Mouse (Mus musculus) liver, adult (tissue): ENCODE measurements at regions not wholly inside any gene's neighbourhood (a gene's known extent, or its start where the extent isn't known, plus 50 kb on each side); places are given as distances from the start of the nearest gene placed in this dataset.

Experiments
- GATA4 ChIP-seq: IDR thresholded peaks from 2 replicates; pipeline ENCODE4 v1.6.1; 2014; ENCODE audit warnings: mild to moderate bottlenecking, low read length; ENCODE audit not compliant: insufficient replicate concordance

- no peak for TF ChIP-seq GATA4
These were observed 89.9 kb upstream of the Mef2a start for GRCm38 (mm10) chr7:67462591-67462990.

DNA sequence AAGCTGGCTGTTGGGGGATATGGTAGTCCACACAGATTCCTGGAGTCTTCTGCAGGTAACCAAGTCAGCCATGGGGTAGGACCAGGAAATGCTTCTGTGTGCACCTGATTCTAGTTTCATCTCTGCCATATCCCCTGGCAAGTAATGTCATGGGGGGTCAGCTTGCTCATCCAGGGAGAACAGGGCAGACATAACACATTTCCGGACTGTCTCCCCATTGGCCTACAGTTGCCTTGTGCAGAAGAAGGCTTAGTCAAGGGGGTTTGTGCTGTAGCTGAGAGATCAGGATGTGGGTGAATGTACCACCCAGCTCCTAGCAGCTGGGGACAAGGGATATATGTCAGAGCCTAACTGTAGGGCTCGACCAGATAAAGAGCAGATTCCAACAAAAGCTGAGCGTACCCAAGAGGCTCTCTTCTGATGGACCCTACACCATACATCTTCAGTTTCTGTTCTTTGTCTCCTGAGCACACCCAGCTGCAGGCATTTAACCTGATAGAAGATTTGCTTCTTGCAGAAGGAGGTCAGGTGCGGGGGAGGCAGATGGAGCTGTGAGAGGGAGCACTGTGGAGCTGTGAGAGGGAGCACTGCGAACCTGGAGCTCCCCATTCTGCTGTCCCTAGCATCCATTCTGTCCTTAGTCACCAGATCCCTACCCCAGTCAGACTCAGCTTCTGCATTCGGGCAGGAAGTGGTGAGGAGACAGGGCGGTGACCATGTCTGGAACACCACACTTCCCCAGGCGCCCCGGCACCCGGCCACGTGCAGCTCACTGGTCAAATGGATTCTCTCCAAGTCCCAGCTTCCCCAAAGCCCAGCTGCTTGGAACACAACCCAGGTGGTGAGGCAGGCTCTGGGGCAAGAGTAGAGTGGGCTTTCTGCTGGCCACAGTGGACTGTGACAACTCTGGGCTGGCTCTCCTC lies 88.9 kb upstream of the Mef2a start:
- peak; percentile 42; the same call in 1 of the 2 replicates for TF ChIP-seq GATA4

- TF ChIP-seq GATA4 = peak; percentile 57; the same call in 1 of the 2 replicates
These were observed 87.2 kb upstream of the Mef2a start for GRCm38 (mm10) chr7:67459810-67460209.

DNA sequence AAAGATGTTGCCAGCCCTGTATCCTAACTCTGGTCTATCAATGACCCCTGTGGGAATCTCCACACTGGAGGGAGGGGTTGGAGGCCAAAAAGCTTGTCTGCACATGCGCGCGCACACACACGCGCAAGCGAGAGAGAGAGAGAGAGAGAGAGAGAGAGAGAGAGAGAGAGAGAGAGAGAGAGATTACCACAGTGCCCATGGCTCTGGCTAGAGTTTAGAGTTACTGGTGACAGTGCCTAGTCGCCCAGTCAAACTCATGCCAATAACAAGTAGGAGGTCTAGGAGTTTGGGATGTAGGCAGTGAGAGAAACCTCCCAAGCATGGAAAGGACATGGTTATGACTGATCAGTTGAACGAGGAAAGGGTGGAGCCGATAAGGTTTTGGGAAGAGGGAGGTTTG lies 86.6 kb upstream of the Mef2a start:
- no peak for TF ChIP-seq GATA4

- peak; percentile 86; the same call in 1 of the 2 replicates for TF ChIP-seq GATA4
These were observed 86.0 kb upstream of the Mef2a start for GRCm38 (mm10) chr7:67458640-67459039.

DNA sequence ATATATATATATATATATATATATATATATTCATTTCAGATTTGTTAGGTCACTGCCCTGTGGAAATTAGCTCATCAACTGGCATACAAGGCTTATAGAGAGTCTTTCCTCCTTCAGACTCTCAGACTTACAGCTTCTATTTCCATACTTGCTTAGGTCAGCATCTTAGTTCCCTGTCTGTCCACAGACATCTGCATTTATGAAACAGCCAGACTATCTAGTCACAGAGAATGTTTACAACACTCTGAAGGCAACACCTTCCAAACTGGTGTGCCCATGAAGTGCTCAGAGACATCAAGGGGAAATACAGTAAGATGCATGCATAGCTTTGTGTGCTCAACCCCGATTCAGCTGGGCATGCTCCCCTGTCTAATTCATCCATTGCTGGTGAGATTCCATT lies 85.2 kb upstream of the Mef2a start:
- no peak for TF ChIP-seq GATA4

GRCm38 (mm10) chr7:67456015-67456414 lies 83.4 kb upstream of the Mef2a start:
- TF ChIP-seq GATA4 = no peak

GRCm38 (mm10) chr7:67454458-67454857 lies 81.8 kb upstream of the Mef2a start:
- TF ChIP-seq GATA4 = no peak

- TF ChIP-seq GATA4 = peak; percentile 91
These were observed 78.6 kb upstream of the Mef2a start for GRCm38 (mm10) chr7:67451157-67451793.

DNA sequence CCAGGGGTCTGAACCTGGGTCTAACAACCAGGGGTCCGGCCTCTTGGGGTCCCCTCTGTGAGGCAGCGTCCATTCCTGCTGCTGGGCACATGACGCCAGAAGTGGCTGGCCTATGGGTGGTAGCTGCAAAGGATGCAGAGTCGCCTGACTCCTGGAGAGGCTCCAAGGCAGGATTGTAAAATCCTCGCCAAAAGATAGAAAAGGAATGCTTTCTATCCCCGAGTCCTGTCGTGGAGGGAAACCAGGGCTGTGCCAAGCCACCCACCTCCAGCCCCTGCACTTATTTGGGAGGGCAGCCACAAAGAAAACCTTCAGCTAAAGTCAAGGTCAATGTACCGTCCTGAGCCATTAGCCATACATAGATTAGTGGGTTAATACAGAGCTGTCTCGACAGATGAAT lies 73.9 kb upstream of the Mef2a start:
- TF ChIP-seq GATA4 = no peak

DNA sequence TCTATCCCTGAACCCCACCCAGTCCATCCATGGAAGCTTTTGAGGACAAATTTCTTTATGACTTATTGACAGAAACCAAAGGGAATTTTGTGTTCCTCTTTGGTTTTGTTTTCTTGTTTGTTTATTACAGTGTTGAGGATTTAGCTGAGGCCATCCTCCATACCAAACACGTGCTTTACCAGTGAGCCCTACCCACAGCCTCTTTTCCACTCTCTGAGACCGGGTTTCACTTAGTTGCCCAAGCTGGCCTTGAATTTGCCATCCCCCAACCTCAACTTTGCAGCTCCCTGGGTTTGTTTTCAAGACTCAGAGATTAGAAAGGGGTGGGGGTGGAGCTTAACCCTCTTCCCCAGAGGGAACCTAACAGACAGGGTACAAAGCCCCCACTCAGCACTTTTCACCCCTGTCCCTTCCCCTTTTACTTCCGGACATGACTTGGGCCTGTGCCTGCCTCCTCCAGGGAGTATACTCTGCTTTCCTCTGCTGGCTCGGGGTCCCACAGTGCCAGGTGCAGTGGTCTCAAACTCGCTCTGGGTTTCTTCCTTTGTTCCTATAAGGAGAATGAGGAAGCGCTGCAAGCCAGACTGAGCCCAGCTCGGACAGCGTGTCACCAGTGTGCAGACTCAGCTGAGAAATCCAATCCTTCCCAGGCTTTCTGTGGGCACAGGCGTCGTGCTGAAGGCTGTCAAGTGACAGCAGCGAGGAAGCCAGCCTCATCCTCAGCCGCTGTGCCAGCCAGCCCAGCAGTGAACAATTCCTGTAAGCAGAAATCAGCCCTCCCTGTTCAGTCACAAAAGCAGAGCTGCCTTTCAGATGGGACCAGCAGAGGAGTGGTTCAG lies 72.8 kb upstream of the Mef2a start:
- no peak for TF ChIP-seq GATA4

DNA sequence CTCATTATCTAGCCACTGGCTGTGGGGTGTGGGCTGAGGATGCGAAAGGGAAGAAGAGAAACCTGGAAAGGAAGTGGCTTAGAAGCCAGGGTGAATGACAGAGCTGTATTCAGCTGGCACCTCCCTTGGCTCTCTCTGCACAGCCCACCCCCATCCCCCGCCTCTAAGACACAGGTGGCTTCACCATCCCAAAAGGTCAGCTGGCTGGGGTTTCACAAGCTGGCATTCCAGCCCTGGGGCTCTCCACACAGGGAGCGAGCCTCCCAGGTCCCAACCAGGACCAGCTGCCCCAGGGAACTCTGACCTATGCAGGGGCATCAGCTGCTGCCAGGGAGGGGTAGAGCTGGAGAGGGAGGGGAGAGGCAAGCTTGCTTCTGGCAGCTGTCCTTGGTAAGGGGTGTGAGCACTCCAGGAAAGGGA lies 71.9 kb upstream of the Mef2a start:
- no peak for TF ChIP-seq GATA4

GRCm38 (mm10) chr7:67443666-67444065 lies 71.0 kb upstream of the Mef2a start:
- no peak for TF ChIP-seq GATA4

DNA sequence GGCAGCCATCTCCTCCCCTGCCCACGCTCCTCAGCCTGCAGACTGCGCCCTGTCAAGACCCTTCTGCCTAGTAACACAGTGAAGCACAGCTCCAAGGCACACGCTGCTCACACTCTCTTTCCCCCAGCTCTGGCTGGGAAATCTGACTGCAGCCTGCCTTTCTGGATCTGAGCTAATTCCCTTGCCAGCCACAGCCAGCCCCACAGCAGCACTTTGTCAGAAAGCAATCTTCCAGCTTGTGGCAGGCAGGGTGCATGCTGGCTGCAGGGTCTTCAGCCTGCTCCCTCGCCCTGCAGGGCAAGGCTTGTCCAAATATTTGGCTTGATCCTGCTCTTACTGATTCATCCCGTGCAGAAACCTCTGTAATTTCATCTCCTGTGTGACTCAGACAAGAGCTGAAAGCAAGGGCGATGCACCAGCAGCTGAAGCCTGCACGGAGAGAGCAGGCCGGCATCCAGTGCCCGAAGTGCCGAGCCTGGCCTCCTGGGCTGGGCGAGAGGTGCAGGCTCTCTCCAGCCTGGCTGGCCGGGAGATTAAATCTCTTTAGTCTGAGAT lies 70.4 kb upstream of the Mef2a start:
- no peak for TF ChIP-seq GATA4

GRCm38 (mm10) chr7:67442284-67442683 lies 69.6 kb upstream of the Mef2a start:
- no peak for TF ChIP-seq GATA4
